Mouse (Mus musculus) liver, embryonic 14.5 days (tissue): ENCODE results near the gene Tdp2.

ENCODE experiments used
- CTCF ChIP-seq: IDR thresholded peaks from 2 replicates; pipeline ENCODE4 v1.5.1; 2016; ENCODE audit warnings: antibody characterized with exemption, low read depth, control low read depth
- EP300 ChIP-seq: IDR thresholded peaks from 2 replicates; pipeline ENCODE4 v1.6.1; 2016; ENCODE audit warnings: antibody characterized with exemption, low read depth

DNA sequence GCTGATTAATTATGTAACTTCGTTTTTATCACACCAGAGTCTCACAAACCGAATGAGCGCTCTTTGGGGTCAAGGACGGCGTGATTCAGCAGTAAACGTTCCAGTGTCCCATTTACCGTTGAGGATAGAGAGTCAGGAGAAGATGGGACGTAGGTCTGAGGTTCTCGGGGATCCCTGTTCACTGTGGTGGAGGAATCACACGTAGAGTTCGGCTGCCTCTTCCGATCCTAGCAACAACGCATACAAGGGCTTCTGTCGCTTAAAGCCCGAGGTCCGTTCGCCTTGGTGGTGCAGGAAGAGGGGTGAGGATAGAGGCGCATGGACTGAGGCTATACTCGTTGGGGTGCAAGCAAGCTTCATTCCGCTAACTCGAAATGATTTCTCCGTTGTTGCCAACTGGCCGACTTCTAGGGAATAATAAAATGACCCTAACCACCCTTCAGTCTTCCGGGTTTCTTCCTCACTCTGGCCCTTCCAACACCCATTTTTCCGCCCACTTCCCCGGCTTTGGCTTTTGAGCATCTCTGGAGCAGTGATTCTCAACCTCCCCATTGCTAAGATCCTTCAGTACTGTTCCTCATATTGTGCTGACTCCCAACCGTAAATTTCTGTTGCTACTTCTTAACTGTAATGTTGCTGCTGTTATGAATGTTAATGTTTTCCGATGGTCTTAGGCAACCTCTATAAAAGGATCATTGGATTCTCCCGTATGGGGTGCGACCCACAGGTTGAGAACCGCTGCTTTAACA is 31.4 kb upstream of the Tdp2 start:
- TF ChIP-seq EP300 (no peak), CTCF (no peak; the same call in 1 of the 2 replicates)
